Mouse (Mus musculus) c-Kit-positive CD71-negative TER-119-negative erythroid progenitor cells, embryonic 14.5 days (primary cell): Measurements from ENCODE around the gene Tnf.
A peak's percentile ranks its signal among the peaks of the same experiment; 100 is the strongest.

Source experiments
- DNase-seq: peaks from one replicate; pipeline ENCODE4 v3.0.0-alpha.2; 2013; ENCODE audit warnings: low read depth

Gene Tnf

GRCm38 (mm10) chr17:35233114-35233980 lies 31.5 kb upstream of the Tnf start, which contains the start of gene Atp6v1g2:
Gene Atp6v1g2, plus strand, starts transcription at chr17:35233660.
- no peak for DNase-seq

GRCm38 (mm10) chr17:35232659-35233058 lies 30.9 kb upstream of the Tnf start:
- no peak for DNase-seq

- peak; percentile 78 for DNase-seq
These were observed 30.2 kb upstream of the Tnf start for GRCm38 (mm10) chr17:35232043-35232442.

GRCm38 (mm10) chr17:35231022-35231421 lies 29.2 kb upstream of the Tnf start:
- no peak for DNase-seq

- DNase-seq, result no peak
These were observed 24.8 kb upstream of the Tnf start for GRCm38 (mm10) chr17:35226561-35227046.

- DNase-seq, result no peak
These were observed 23.6 kb upstream of the Tnf start for GRCm38 (mm10) chr17:35225456-35225855.

GRCm38 (mm10) chr17:35224641-35225040 lies 22.8 kb upstream of the Tnf start:
- no peak for DNase-seq

- no peak for DNase-seq
These were observed 20.5 kb upstream of the Tnf start for GRCm38 (mm10) chr17:35222299-35222698.

- DNase-seq, result no peak
These were observed 18.5 kb upstream of the Tnf start, which contains the start of gene Gm16181 for GRCm38 (mm10) chr17:35220156-35220952. Gene Gm16181, plus strand, starts transcription at chr17:35220834.

GRCm38 (mm10) chr17:35219601-35220041 lies 17.8 kb upstream of the Tnf start:
- DNase-seq, result no peak

- DNase-seq, result no peak
These were observed 16.8 kb upstream of the Tnf start for GRCm38 (mm10) chr17:35218516-35219193.

- no peak for DNase-seq
These were observed 11.3 kb upstream of the Tnf start for GRCm38 (mm10) chr17:35213071-35213470.

GRCm38 (mm10) chr17:35210593-35210992 lies 8.8 kb upstream of the Tnf start:
- DNase-seq, result no peak

- DNase-seq, result no peak
These were observed 8.2 kb upstream of the Tnf start for GRCm38 (mm10) chr17:35209785-35210535.

- DNase-seq, result no peak
These were observed 3.6 kb upstream of the Tnf start for GRCm38 (mm10) chr17:35205380-35205769.

- no peak for DNase-seq
These were observed 2.9 kb upstream of the Tnf start, which contains the start of gene Lta for GRCm38 (mm10) chr17:35204494-35205379. Gene Lta, minus strand, starts transcription at chr17:35205351.

GRCm38 (mm10) chr17:35202442-35202841 lies 635 bp upstream of the Tnf start:
- no peak for DNase-seq

- no peak for DNase-seq
These were observed 679 bp downstream of the Tnf start for GRCm38 (mm10) chr17:35201128-35201527.

GRCm38 (mm10) chr17:35200398-35200797 lies 1.4 kb downstream of the Tnf start:
- DNase-seq, result no peak

GRCm38 (mm10) chr17:35198946-35199345 lies 2.9 kb downstream of the Tnf start:
- DNase-seq, result no peak
